Mouse (Mus musculus) CH12.LX (cell line): ENCODE results near the gene Togaram1. TPM values are rescaled to one million over a fixed set of nuclear protein-coding genes. Genes with fewer than 3 reads are reported as not detected.

ENCODE experiments used
- DNase-seq: peaks from one replicate; pipeline ENCODE4 v3.0.0-alpha.2; 2013; ENCODE audit errors: extremely low read depth
- H3K27ac ChIP-seq: 2 replicates; pipeline ENCODE4 v1.5.1; 2012; ENCODE audit warnings: low read depth, mild to moderate bottlenecking, control low read depth, moderate library complexity; ENCODE audit not compliant: insufficient read depth
- H3K27me3 ChIP-seq: replicated peaks from 2 replicates; pipeline ENCODE3; 2012; ENCODE audit warnings: inconsistent platforms
- H3K36me3 ChIP-seq, 2 experiments: replicated peaks in 1 of 2; 2 replicates each; pipeline versions ENCODE3 to v1.6.1; 2012; ENCODE audit warnings: inconsistent platforms in 1 of 2, low read length in 1 of 2, mild to moderate bottlenecking in 1 of 2, mixed read lengths in 1 of 2, moderate library complexity in 1 of 2; ENCODE audit not compliant: control insufficient read depth in 1 of 2, insufficient read depth in 1 of 2
- H3K4me1 ChIP-seq, 2 experiments: 2 replicates each; pipeline ENCODE4 v1.6.1; 2012; ENCODE audit warnings: inconsistent platforms in 1 of 2, moderate library complexity in 1 of 2; ENCODE audit not compliant: insufficient read depth in 2 of 2, control insufficient read depth in 1 of 2
- H3K4me2 ChIP-seq: 2 replicates; pipeline ENCODE4 v1.6.1; 2012; ENCODE audit warnings: low read depth, mild to moderate bottlenecking, control low read depth; ENCODE audit not compliant: poor library complexity, insufficient read depth, severe bottlenecking
- H3K4me3 ChIP-seq, 3 experiments: fragments of 150-350 bp in 1 of 3; sonication (generic) in 1 of 3; replicated peaks in 1 of 3; 2 replicates each; pipeline versions ENCODE3 to v1.5.1; 2011 to 2012; ENCODE audit warnings: low read depth in 2 of 3, low read length in 2 of 3, mild to moderate bottlenecking in 2 of 3, moderate library complexity in 2 of 3, control low read depth in 1 of 3, improper control_type of control experiment in 1 of 3, inconsistent platforms in 1 of 3, mixed read lengths in 1 of 3; ENCODE audit not compliant: poor library complexity in 1 of 3
- H3K79me2 ChIP-seq: replicated peaks from 2 replicates; pipeline ENCODE4 v1.6.1; 2012; ENCODE audit warnings: mild to moderate bottlenecking, moderate library complexity; ENCODE audit not compliant: control insufficient read depth, poor library complexity, insufficient read depth, severe bottlenecking; ENCODE audit errors: extremely low read depth
- H3K9ac ChIP-seq: 2 replicates; pipeline ENCODE4 v1.6.1; 2012; ENCODE audit warnings: low read depth, mild to moderate bottlenecking, control low read depth, moderate library complexity; ENCODE audit not compliant: insufficient read depth
- H3K9me3 ChIP-seq: replicated peaks from 2 replicates; pipeline ENCODE3; 2012; ENCODE audit warnings: low read length, inconsistent platforms, mixed read lengths
- BHLHE40 ChIP-seq: IDR thresholded peaks from 2 replicates; pipeline ENCODE4 v1.6.1; 2011; ENCODE audit warnings: mild to moderate bottlenecking, low read depth, low read length, improper control_type of control experiment
- EP300 ChIP-seq: IDR thresholded peaks from 2 replicates; pipeline ENCODE4 v1.6.1; 2011; ENCODE audit warnings: low read length, improper control_type of control experiment
- HCFC1 ChIP-seq: IDR thresholded peaks from 2 replicates; pipeline ENCODE4 v1.6.1; 2012; ENCODE audit warnings: low read depth, mild to moderate bottlenecking, inconsistent platforms, low read length, improper control_type of control experiment
- JUND ChIP-seq: conservative IDR thresholded peaks from 2 replicates; pipeline ENCODE4 v1.6.1; 2011; ENCODE audit warnings: low read depth, low read length, improper control_type of control experiment
- MAX ChIP-seq: IDR thresholded peaks from 2 replicates; pipeline ENCODE4 v1.6.1; 2011; ENCODE audit warnings: low read length, improper control_type of control experiment
- MEF2A ChIP-seq: IDR thresholded peaks from 2 replicates; pipeline ENCODE4 v1.6.1; 2014; ENCODE audit warnings: low read depth, mild to moderate bottlenecking, inconsistent platforms, low read length, improper control_type of control experiment, borderline replicate concordance
- MXI1 ChIP-seq: IDR thresholded peaks from 2 replicates; pipeline ENCODE4 v1.6.1; 2011; ENCODE audit warnings: mild to moderate bottlenecking, low read depth, low read length, improper control_type of control experiment
- MYC ChIP-seq: IDR thresholded peaks from 2 replicates; pipeline ENCODE4 v1.6.1; 2011; ENCODE audit warnings: low read depth, mild to moderate bottlenecking, improper control_type of control experiment, low read length
- NELFE ChIP-seq: IDR thresholded peaks from 2 replicates; pipeline ENCODE4 v1.6.1; 2011; ENCODE audit warnings: low read depth, low read length, improper control_type of control experiment
- NRF1 ChIP-seq: IDR thresholded peaks from 2 replicates; pipeline ENCODE4 v1.6.1; 2014; ENCODE audit warnings: low read depth, mild to moderate bottlenecking, inconsistent platforms, low read length, improper control_type of control experiment, moderate library complexity
- POLR2A ChIP-seq: IDR thresholded peaks from 2 replicates; pipeline ENCODE4 v1.6.1; 2011; ENCODE audit warnings: low read depth, mild to moderate bottlenecking, improper control_type of control experiment, low read length
- POLR2AphosphoS2 ChIP-seq: IDR thresholded peaks from 2 replicates; pipeline ENCODE4 v1.6.1; 2011; ENCODE audit warnings: low read depth, low read length, improper control_type of control experiment
- RAD21 ChIP-seq: IDR thresholded peaks from 2 replicates; pipeline ENCODE4 v1.6.1; 2011; ENCODE audit warnings: low read depth, mild to moderate bottlenecking, low read length, improper control_type of control experiment, moderate library complexity
- SMC3 ChIP-seq: IDR thresholded peaks from 2 replicates; pipeline ENCODE4 v1.6.1; 2011; ENCODE audit warnings: low read depth, low read length, improper control_type of control experiment
- TBP ChIP-seq: conservative IDR thresholded peaks from 2 replicates; pipeline ENCODE4 v1.6.1; 2011; ENCODE audit warnings: low read depth, low read length, improper control_type of control experiment
- TCF12 ChIP-seq: IDR thresholded peaks from 2 replicates; pipeline ENCODE4 v1.6.1; 2014; ENCODE audit warnings: low read depth, mild to moderate bottlenecking, inconsistent platforms, low read length, improper control_type of control experiment
- USF1 ChIP-seq: IDR thresholded peaks from 2 replicates; pipeline ENCODE4 v1.6.1; 2014; ENCODE audit warnings: low read depth, mild to moderate bottlenecking, inconsistent platforms, low read length, improper control_type of control experiment
- USF2 ChIP-seq: conservative IDR thresholded peaks from 2 replicates; pipeline ENCODE4 v1.6.1; 2011; ENCODE audit warnings: low read depth, low read length, improper control_type of control experiment
- ZNF384 ChIP-seq: IDR thresholded peaks from 2 replicates; pipeline ENCODE4 v1.6.1; 2012; ENCODE audit warnings: low read depth, low read length, improper control_type of control experiment, inconsistent platforms
- dilution Hi-C: fragments of 300-500 bp; cut with MboI; formaldehyde crosslinking; loops from 2 replicates; pipeline ENCODE4 v1.14.3; 2020; ENCODE audit warnings: low sequenced_read_pairs; ENCODE audit not compliant: extremely low pct_unique_long_range_greater_than_20kb, extremely low pct_ligation_motif_present
- in situ Hi-C: fragments of 300-500 bp; cut with MboI; formaldehyde crosslinking; loops from 3 replicates; pipeline ENCODE4 v1.14.3; 2019; ENCODE audit warnings: low sequenced_read_pairs, low pct_ligation_motif_present, low pct_unique_long_range_greater_than_20kb, mixed read lengths
- polyA plus RNA-seq: library from polyadenylated mRNA; unstranded; fragments of >175 nt; gene quantifications from 2 replicates; pipeline ENCODE4 v1.2.1, GENCODE M21; 2012; ENCODE audit warnings: low read depth; ENCODE audit not compliant: insufficient read length
- total RNA-seq, 2 experiments: library from RNA; depleted of rRNA; stranded (reverse); fragments of 300-350 nt in 1 of 2; fragments of >200 nt in 1 of 2; gene quantifications; 2 replicates each; pipeline ENCODE4 v1.2.3; 2012 to 2014

Togaram1 gene
- total and polyA plus RNA-seq, 3 experiments, result 19.1 to 29.5 (median 24.1) TPM

DNA sequence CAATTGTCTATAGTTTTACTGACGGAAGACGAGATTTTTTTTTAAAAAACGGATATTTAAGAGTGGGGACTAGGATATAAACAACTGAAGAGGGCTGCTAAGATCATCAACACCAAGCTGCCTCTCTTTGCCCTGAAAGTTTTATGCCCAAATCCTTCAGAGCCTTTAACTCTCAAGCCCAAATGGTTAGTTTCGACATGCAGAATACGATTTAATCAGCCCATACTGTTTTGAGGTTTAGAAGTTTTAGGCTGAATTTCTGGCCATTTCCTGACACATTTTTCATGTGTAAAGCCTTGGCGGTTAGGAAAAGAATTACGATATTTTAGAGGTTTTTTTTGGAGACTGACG, 70.2 kb downstream of the Togaram1 start:
- Histone ChIP-seq H3K4me1 (peaks cover 0 to 21% of the 10 kb centered on the region in 2 experiments; a peak in 2 of 4 replicates), H3K27me3 (no peaks in the 10 kb centered on the region), H3K9me3 (no peaks in the 10 kb centered on the region), H3K9ac (peak overlapping the region; percentile 44; the same call in 1 of the 2 replicates), H3K36me3 (peaks cover 0 to 11% of the 10 kb centered on the region in 2 experiments), H3K4me2 (peak overlapping the region; percentile 31), H3K79me2 (peaks cover 42% of the 10 kb centered on the region), H3K4me3 (peak overlapping the region; percentile 2 to 85 (median 78)), H3K27ac (no peak overlapping the region)
- TF ChIP-seq ZNF384 (no peak; the same call in 1 of the 2 replicates), MYC (0 out of 2 replicates have a peak, but pooled peaks have one; percentile 17), MEF2A (no peak), EP300 (0 out of 2 replicates have a peak, but pooled peaks have one; percentile 26), MXI1 (no peak), RAD21 (no peak), SMC3 (no peak)
- in situ Hi-C loops, result no loop called here
- dilution Hi-C loops, result no loop called here
- no peak for DNase-seq

DNA sequence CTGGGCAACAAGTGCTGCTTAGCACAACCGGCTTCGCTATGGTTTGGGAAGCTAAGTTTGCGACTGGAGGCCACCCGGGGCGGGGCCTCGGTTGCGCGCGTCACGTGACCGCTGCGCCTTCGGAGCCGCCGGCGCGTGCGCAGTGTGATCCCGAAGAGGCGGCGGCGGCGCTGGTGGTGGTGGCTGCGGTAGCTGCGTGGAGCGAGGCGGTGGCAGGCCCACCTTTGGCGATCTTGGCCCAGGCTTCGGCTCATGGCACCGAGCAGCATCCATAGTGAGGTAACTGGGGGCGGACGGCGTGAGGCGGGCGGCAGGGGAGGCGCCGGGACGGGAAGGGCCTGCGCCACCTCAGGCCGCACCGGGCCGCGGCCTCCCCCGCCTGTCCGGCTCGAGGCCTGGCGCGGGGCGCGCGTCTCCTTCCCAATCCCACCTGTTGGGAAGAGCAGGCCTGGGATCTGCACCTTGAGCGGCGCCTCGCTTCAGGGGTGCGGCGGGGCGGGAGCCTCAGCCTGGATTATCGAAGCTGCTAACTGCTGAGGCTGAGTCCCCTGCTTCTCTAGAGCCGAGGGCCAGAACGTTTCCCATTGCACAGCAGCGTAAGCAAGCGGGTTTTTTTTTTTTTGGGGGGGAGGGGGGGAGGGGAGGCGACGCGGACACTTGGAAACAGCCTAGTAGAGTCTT, 70.7 kb downstream of the Togaram1 start, which contains the start of gene Prpf39:
Gene Prpf39, plus strand, starts transcription at position 144 of the 681 bp plus-strand sequence.
- TF ChIP-seq TCF12 (peak; percentile 87), USF2 (peak; percentile 97), POLR2A (peak; percentile 91), ZNF384 (peak; percentile 95), SMC3 (no peak), MAX (peak; percentile 96), NRF1 (peak; percentile 98), MXI1 (no peak; the same call in 1 of the 2 replicates), JUND (no peak), HCFC1 (peak; percentile 28; the same call in 1 of the 2 replicates), BHLHE40 (peak; percentile 92), TBP (peak; percentile 72; the same call in 1 of the 2 replicates), POLR2AphosphoS2 (peak; percentile 64; the same call in 1 of the 2 replicates), USF1 (peak; percentile 99), NELFE (peak; percentile 67)
- dilution Hi-C loops, result no loop called here
- Histone ChIP-seq H3K27me3 (no peaks in the 10 kb centered on the region), H3K79me2 (peaks cover 44% of the 10 kb centered on the region), H3K4me3 (peak within 1 kb of the TSS; percentile 78 to 99 (median 85)), H3K4me1 (peaks cover 0 to 21% of the 10 kb centered on the region in 2 experiments; a peak in 2 of 4 replicates), H3K27ac (peak within 1 kb of the TSS; percentile 80), H3K36me3 (peaks cover 0 to 16% of the 10 kb centered on the region in 2 experiments), H3K9ac (peak within 1 kb of the TSS; percentile 86), H3K9me3 (no peaks in the 10 kb centered on the region), H3K4me2 (peak within 1 kb of the TSS; percentile 95)
- in situ Hi-C loops, result no loop called here
- peak; percentile 87 for DNase-seq
